25 mouse cellular contexts compared by ENCODE assay signal in the genomic region with DNA sequence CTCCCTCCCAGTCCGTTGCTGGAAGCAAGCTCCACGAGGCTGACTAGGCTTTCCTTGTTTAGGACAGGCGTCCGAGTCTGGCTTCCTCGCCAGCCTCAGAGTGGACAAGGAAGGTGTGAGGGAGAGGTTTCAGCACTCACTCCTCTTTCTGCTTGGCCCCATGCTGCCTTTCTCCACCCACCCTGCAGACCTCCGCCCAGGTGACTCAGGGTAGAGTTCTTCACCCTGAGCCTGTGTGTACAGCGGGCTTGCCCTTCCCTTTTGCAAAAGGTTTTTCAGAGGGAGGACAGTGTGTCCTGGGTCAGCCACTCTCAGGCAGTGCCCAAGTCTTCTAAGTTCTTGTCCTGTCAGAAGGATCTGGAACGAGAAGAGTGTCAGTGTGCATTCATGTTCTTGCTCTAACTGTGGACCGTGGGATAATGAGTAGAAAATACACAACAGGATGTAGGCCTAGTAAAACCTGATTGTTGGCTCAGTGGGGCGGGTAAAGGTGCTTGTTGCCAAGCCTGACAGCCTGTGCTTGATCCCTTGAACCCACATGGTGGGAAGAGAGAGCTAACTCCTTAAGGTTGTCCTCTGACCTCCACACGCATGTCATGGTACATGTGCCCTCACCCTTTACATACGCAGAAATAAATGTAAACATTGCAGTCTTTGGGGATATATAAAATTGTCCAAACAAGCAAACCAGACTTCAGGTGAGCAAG. TPM values are rescaled to one million over a fixed set of nuclear protein-coding genes. Genes with fewer than 3 reads are reported as not detected.
DNase-seq lines count a peak whose midpoint lies in the region; ATAC-seq and TF ChIP-seq lines count a peak whose summit lies in the region.
"Had no signal": no experiment of that assay in that cellular context is flagged by ENCODE, and none has a peak within 500 bp of the region (broad histone marks: within the 10 kb centered on the region; RNA-seq: fewer than 3 reads in every experiment).

No protein-coding gene starts in this region.

- H3K27me3 ChIP-seq in heart, embryonic 10.5 days (ENCODE audit: insufficient read depth, poor library complexity, severe bottlenecking): no peaks in the 10 kb centered on the region
- no peaks in the 10 kb centered on the region for H3K27me3 ChIP-seq in heart, postnatal 0 days (ENCODE audit: control insufficient read depth, insufficient read depth, low read length)
- no peaks in the 10 kb centered on the region for H3K27me3 ChIP-seq in spleen, adult 2 months (ENCODE audit: control insufficient read depth, insufficient read depth, low read length)
- H3K27me3 ChIP-seq: CH12.LX; forebrain, embryonic 12.5 days had no signal

- H3K4me2 ChIP-seq in heart, postnatal 0 days (ENCODE audit: low read depth, low read length): no peak overlapping the region
- H3K4me2 ChIP-seq: forebrain, embryonic 12.5 days; midbrain, embryonic 11.5 days had no signal

- DNase-seq in heart, embryonic 10.5 days (ENCODE audit: low spot score): no peak
- no peak for DNase-seq in heart, adult 11 months
- DNase-seq in heart, postnatal 0 days (ENCODE audit: low spot score): no peak
- DNase-seq in heart, postnatal 10 days: no peak
- no peak for DNase-seq in spleen, adult 2 months (ENCODE audit: low read depth in 1 of 2, low spot score in 2 of 2)
- no peak for DNase-seq in spleen, adult 18-20 months
- no peak for DNase-seq in gastrocnemius, postnatal 4 days (ENCODE audit: low spot score in 2 of 2)
- DNase-seq: cerebellum, adult 9-10 months; gastrocnemius, adult 2 months; kidney, adult 18-20 months; right cerebral cortex, postnatal 25 days; thymus, adult 18-20 months; thymus, postnatal 4 days had no signal

- H3K4me1 ChIP-seq in heart, embryonic 10.5 days: peaks cover 26% of the 10 kb centered on the region
- peaks cover 28% of the 10 kb centered on the region for H3K4me1 ChIP-seq in heart, postnatal 0 days (ENCODE audit: control insufficient read depth, insufficient read depth)
- no peaks in the 10 kb centered on the region for H3K4me1 ChIP-seq in spleen, adult 2 months (ENCODE audit: control insufficient read depth, insufficient read depth, insufficient read length)
- H3K4me1 ChIP-seq: forebrain, embryonic 12.5 days had no signal

- H3K9me3 ChIP-seq in heart, embryonic 10.5 days: no peaks in the 10 kb centered on the region
- H3K9me3 ChIP-seq in heart, postnatal 0 days (replicated peaks; ENCODE audit: control insufficient read depth, low read length): no peaks in the 10 kb centered on the region
- H3K9me3 ChIP-seq: embryonic facial prominence, embryonic 10.5 days; forebrain, embryonic 12.5 days had no signal

- H3K9ac ChIP-seq in heart, postnatal 0 days (replicated peaks; ENCODE audit: low read depth, low read length): no peak overlapping the region; the same call in 1 of the 2 replicates
- H3K9ac ChIP-seq: forebrain, embryonic 12.5 days; liver, embryonic 14.5 days had no signal

- H3K27ac ChIP-seq in heart, embryonic 10.5 days: peak overlapping the region; percentile 87
- H3K27ac ChIP-seq in heart, postnatal 0 days (ENCODE audit: low read depth): peak overlapping the region; percentile 88
- peak overlapping the region; percentile 40; the same call in 1 of the 2 replicates for H3K27ac ChIP-seq in spleen, adult 2 months (ENCODE audit: insufficient read depth, low read length)
- H3K27ac ChIP-seq: embryonic facial prominence, embryonic 10.5 days; forebrain, embryonic 12.5 days; gastrocnemius, adult 2 months; hindbrain, postnatal 0 days; kidney, postnatal 0 days; liver, embryonic 14.5 days; macrophage had no signal

- no peak for TF ChIP-seq EP300 in heart, postnatal 0 days (IDR thresholded peaks at IDR 0.05; ENCODE audit: low read depth)

- intact Hi-C loops in heart, postnatal 10 days (cut with DNase I): no loop called here

- no peak for ATAC-seq in heart, postnatal 0 days (ENCODE audit: insufficient read depth, low read depth)
- ATAC-seq: hindbrain, postnatal 0 days had no signal

- H3K36me3 ChIP-seq in heart, embryonic 10.5 days: peaks cover 22% of the 10 kb centered on the region
- peaks cover 18% of the 10 kb centered on the region for H3K36me3 ChIP-seq in heart, postnatal 0 days (replicated peaks; ENCODE audit: control insufficient read depth, insufficient read depth, low read length)
- peaks cover 42% of the 10 kb centered on the region for H3K36me3 ChIP-seq in spleen, adult 2 months (ENCODE audit: control insufficient read depth, insufficient read depth, low read length)

- WGBS in heart, embryonic 10.5 days: 52% methylated on average over 12 of the region's 12 CpGs
- 42% methylated on average over 12 of the region's 12 CpGs for WGBS in heart, postnatal 0 days
- WGBS in spleen, adult 2 months: 88% methylated on average over 12 of the region's 12 CpGs

- H3K4me3 ChIP-seq in heart, embryonic 10.5 days: no peak overlapping the region
- H3K4me3 ChIP-seq in heart, postnatal 0 days (ENCODE audit: low read depth, low read length): no peak overlapping the region
- H3K4me3 ChIP-seq in spleen, adult 2 months (ENCODE audit: extremely low read depth, insufficient read depth, insufficient read length): no peak overlapping the region
- H3K4me3 ChIP-seq: embryonic facial prominence, embryonic 10.5 days; forebrain, embryonic 12.5 days; gastrocnemius, adult 2 months had no signal

- no peak for TF ChIP-seq CTCF in heart, postnatal 0 days (IDR thresholded peaks at IDR 0.05; ENCODE audit: low read depth)
- TF ChIP-seq CTCF in spleen, adult 2 months (IDR thresholded peaks at IDR 0.05; ENCODE audit: extremely low read depth, insufficient read depth, insufficient read length, insufficient replicate concordance): no peak

- no peak for TF ChIP-seq POLR2A in spleen, adult 2 months (IDR thresholded peaks at IDR 0.05; ENCODE audit: low read depth, low read length)

RNA-seq across cellular contexts. Expression of gene Slc46a2, which starts 16.9 kb away (rescaled TPM):
- 0.10 and 0.17 TPM in 2 replicates for polyA plus RNA-seq in heart, embryonic 10.5 days (2016; fragmentation: Nextera tagmentation; extraction: Ambion mirVana)
- total RNA-seq in heart, postnatal 0 days (2014; rRNA removed; ENCODE audit: low replicate concordance): 0.35 and 2.5 TPM in 2 replicates
- polyA plus RNA-seq in heart, postnatal 0 days (2015; fragmentation: Nextera tagmentation; extraction: Ambion mirVana): 0.10 and 0.14 TPM in 2 replicates
- under 1 TPM; 0.12 to 0.37 TPM for total RNA-seq in heart, postnatal 10 days (2021)
- polyA plus RNA-seq in spleen, adult 2 months (2012; rRNA removed): not detected in 2 replicates
- total RNA-seq in gastrocnemius, postnatal 4 days (2021): not detected
- total RNA-seq: CH12.LX; common myeloid progenitor, adult 5-6 weeks; gastrocnemius, adult 2 months; hematopoietic stem cell, adult 5-6 weeks; hindbrain, postnatal 0 days; layer of hippocampus, postnatal 14 days; left cerebral cortex, postnatal 10 days had no signal
- polyA plus RNA-seq: forebrain, embryonic 12.5 days; liver, embryonic 14.5 days; macrophage had no signal
